Mouse (Mus musculus): Measurements from ENCODE around the gene Ddx52. TPM values are rescaled to one million over a fixed set of nuclear protein-coding genes. Genes with fewer than 3 reads are reported as not detected.

The Ddx52 gene
- polyA plus RNA-seq, 1 experiment from 2014 or later = 23.0 TPM

DNA sequence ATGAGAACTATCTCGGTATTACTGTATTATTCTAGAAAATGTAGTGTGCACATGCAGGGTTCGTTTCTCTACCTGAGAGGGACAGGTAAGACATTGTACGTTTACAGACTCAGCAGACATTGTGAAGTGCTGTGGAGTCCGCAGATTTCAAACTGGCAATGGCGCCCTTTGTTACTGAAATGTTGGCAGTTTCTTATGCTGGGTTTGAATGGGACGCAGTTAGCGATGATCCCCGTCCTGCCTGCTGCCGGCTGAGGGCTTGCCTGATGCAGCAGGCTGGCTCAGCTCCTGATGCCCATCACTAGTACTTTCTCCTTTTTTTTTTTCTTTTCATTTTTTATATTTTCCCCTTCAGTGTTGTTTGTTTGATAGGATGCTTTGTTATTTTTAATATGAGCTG is 68.5 kb downstream of the Ddx52 start:
- no peaks in the 10 kb centered on the region for H3K27me3 ChIP-seq (replicated peaks; ENCODE audit: insufficient read depth, low read length)
- 81% methylated on average over 9 of the region's 9 CpGs for WGBS

GRCm38 (mm10) chr11:84011050-84011449 is 69.2 kb downstream of the Ddx52 start:
- WGBS = 61% methylated on average over 12 of the region's 12 CpGs
- DNase-seq (ENCODE audit: low spot score) (no peak), ATAC-seq (no peak)
- H3K9me3 ChIP-seq (ENCODE audit: low read length) = no peaks in the 10 kb centered on the region
- no peak overlapping the region for H3K27ac ChIP-seq (ENCODE audit: low read length)
- no peak overlapping the region for H3K4me2 ChIP-seq (replicated peaks; ENCODE audit: low read depth, low read length)
- H3K9ac ChIP-seq (replicated peaks; ENCODE audit: low read depth) = no peak overlapping the region
- TF ChIP-seq CTCF (IDR thresholded peaks at IDR 0.05) (no peak), EP300 (IDR thresholded peaks at IDR 0.05) (no peak)
- H3K36me3 ChIP-seq (ENCODE audit: insufficient read depth, low read length) = peaks cover 18% of the 10 kb centered on the region; the same call in 1 of the 2 replicates
- H3K27me3 ChIP-seq (replicated peaks; ENCODE audit: insufficient read depth, low read length) = no peaks in the 10 kb centered on the region
- H3K4me1 ChIP-seq (ENCODE audit: insufficient read depth, low read depth, low read length) = no peaks in the 10 kb centered on the region
- no peak overlapping the region for H3K4me3 ChIP-seq (ENCODE audit: low read depth, low read length)

More for the DNA sequence above, 68.5 kb downstream of the Ddx52 start:
- TF ChIP-seq CTCF (IDR thresholded peaks at IDR 0.05) (no peak), EP300 (IDR thresholded peaks at IDR 0.05) (no peak)
- H3K9ac ChIP-seq (replicated peaks; ENCODE audit: low read depth) = no peak overlapping the region
- ATAC-seq = no peak
- H3K9me3 ChIP-seq (ENCODE audit: low read length) = no peaks in the 10 kb centered on the region
- H3K4me3 ChIP-seq (ENCODE audit: low read depth, low read length) = no peak overlapping the region
- H3K4me2 ChIP-seq (replicated peaks; ENCODE audit: low read depth, low read length) = no peak overlapping the region
- no peaks in the 10 kb centered on the region for H3K4me1 ChIP-seq (ENCODE audit: insufficient read depth, low read depth, low read length)
- no peak for DNase-seq (ENCODE audit: low spot score)
- H3K27ac ChIP-seq (ENCODE audit: low read length) = no peak overlapping the region
- H3K36me3 ChIP-seq (ENCODE audit: insufficient read depth, low read length) = peaks cover 18% of the 10 kb centered on the region; the same call in 1 of the 2 replicates

GRCm38 (mm10) chr11:84011576-84011975 is 69.7 kb downstream of the Ddx52 start:
- ATAC-seq (no peak), DNase-seq (ENCODE audit: low spot score) (no peak)
- Histone ChIP-seq H3K27ac (ENCODE audit: low read length) (no peak overlapping the region), H3K4me1 (ENCODE audit: insufficient read depth, low read depth, low read length) (no peaks in the 10 kb centered on the region), H3K36me3 (ENCODE audit: insufficient read depth, low read length) (peaks cover 18% of the 10 kb centered on the region; the same call in 1 of the 2 replicates), H3K9ac (replicated peaks; ENCODE audit: low read depth) (no peak overlapping the region), H3K4me3 (ENCODE audit: low read depth, low read length) (no peak overlapping the region), H3K9me3 (ENCODE audit: low read length) (no peaks in the 10 kb centered on the region), H3K4me2 (replicated peaks; ENCODE audit: low read depth, low read length) (no peak overlapping the region), H3K27me3 (replicated peaks; ENCODE audit: insufficient read depth, low read length) (no peaks in the 10 kb centered on the region)
- WGBS = 71% methylated on average over 2 of the region's 2 CpGs
- no peak for TF ChIP-seq EP300 (IDR thresholded peaks at IDR 0.05)
- no peak for TF ChIP-seq CTCF (IDR thresholded peaks at IDR 0.05)

Other genes starting within 250 kb of the Ddx52 start
- gene Wfdc17, start 238.1 kb upstream of the Ddx52 start, polyA plus RNA-seq (2015; fragmentation: Nextera tagmentation; extraction: Ambion mirVana) = 27.1 and 33.5 TPM in 2 replicates
- 11.4 TPM in 1 of 2 replicates, not detected in the other for gene Wfdc18, start 233.0 kb upstream of the Ddx52 start, polyA plus RNA-seq (2015; fragmentation: Nextera tagmentation; extraction: Ambion mirVana)
- 13.8 and 16.6 TPM in 2 replicates for gene Wfdc21, start 195.1 kb upstream of the Ddx52 start, polyA plus RNA-seq (2015; fragmentation: Nextera tagmentation; extraction: Ambion mirVana)
- 11.8 and 13.7 TPM in 2 replicates for gene Heatr6, start 188.4 kb upstream of the Ddx52 start, polyA plus RNA-seq (2015; fragmentation: Nextera tagmentation; extraction: Ambion mirVana)
- gene Hnf1b, start 92.0 kb upstream of the Ddx52 start, polyA plus RNA-seq (2015; fragmentation: Nextera tagmentation; extraction: Ambion mirVana) = 9.0 and 11.4 TPM in 2 replicates
- gene Synrg, start 22.4 kb downstream of the Ddx52 start, polyA plus RNA-seq (2015; fragmentation: Nextera tagmentation; extraction: Ambion mirVana) = 7.4 and 8.8 TPM in 2 replicates
- 66.7 and 69.2 TPM in 2 replicates for gene Dusp14, start 127.2 kb downstream of the Ddx52 start, polyA plus RNA-seq (2015; fragmentation: Nextera tagmentation; extraction: Ambion mirVana)
- gene Tada2a, start 187.5 kb downstream of the Ddx52 start, polyA plus RNA-seq (2015; fragmentation: Nextera tagmentation; extraction: Ambion mirVana) = 14.9 and 15.0 TPM in 2 replicates
- 6.5 and 7.9 TPM in 2 replicates for gene Acaca, start 187.6 kb downstream of the Ddx52 start, polyA plus RNA-seq (2015; fragmentation: Nextera tagmentation; extraction: Ambion mirVana)
- gene Gm11437, start 225.4 kb downstream of the Ddx52 start, polyA plus RNA-seq (2015; fragmentation: Nextera tagmentation; extraction: Ambion mirVana) = not detected in 2 replicates